Mouse (Mus musculus): ENCODE data around the gene Blvrb.

DNA sequence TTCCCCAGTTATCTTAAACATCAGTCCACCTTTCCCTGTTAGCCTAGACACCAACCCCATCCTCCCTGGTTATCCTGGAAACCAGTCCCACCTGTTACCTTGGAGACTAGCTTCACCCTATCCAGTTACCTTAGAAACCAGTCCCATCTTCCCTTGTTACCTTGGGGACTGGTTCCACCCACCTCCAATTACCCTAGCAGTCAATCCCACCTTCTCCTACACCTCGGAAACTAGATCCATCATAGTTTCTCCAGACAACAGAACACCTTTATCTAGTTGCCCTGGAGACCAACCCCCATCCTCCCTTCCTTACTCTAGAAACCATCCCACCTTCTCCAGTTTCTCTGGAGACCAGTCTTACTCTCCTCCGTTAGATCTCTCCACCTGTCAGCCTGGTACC, 30.6 kb upstream of the Blvrb start:
- no peak for TF ChIP-seq CTCF (IDR thresholded peaks at IDR 0.05; ENCODE audit: borderline replicate concordance, extremely low read depth, insufficient read depth, insufficient read length)
- no peak for TF ChIP-seq POLR2A (IDR thresholded peaks at IDR 0.05; ENCODE audit: borderline replicate concordance, extremely low read depth, insufficient read depth, insufficient read length, poor library complexity, severe bottlenecking)

Measured in brain, embryonic 14.5 days (tissue).